Mouse (Mus musculus) brain, embryonic 14.5 days (tissue): ENCODE results near the gene Etv1.

Experiments used
- CTCF ChIP-seq: fragments of 200-500 bp; IDR thresholded peaks from 2 replicates; pipeline ENCODE4 v1.5.1; 2012; ENCODE audit warnings: inconsistent platforms, mild to moderate bottlenecking, moderate library complexity, borderline replicate concordance; ENCODE audit not compliant: insufficient read depth, insufficient read length; ENCODE audit errors: extremely low read depth
- POLR2A ChIP-seq: fragments of 200-500 bp; IDR thresholded peaks from 2 replicates; pipeline ENCODE4 v1.6.1; 2012; ENCODE audit warnings: mild to moderate bottlenecking, inconsistent platforms, borderline replicate concordance; ENCODE audit not compliant: poor library complexity, insufficient read depth, insufficient read length, severe bottlenecking; ENCODE audit errors: extremely low read depth

GRCm38 (mm10) chr12:38908947-38909346, 129.8 kb downstream of the Etv1 start:
- TF ChIP-seq CTCF, result no peak
- TF ChIP-seq POLR2A, result no peak
